Mouse (Mus musculus) spleen, postnatal 36 days (tissue): Measurements from ENCODE around the gene Ppp1ca.

Experiments
- DNase-seq, 2 experiments: peaks; one replicate each; pipeline ENCODE4 v3.0.0; 2022; ENCODE audit warnings: low spot score in 2 of 2, mixed read lengths in 1 of 2

The Ppp1ca gene

GRCm38 (mm10) chr19:4184976-4185975 lies 6.6 kb upstream of the Ppp1ca start:
- peak; percentile 85 for DNase-seq

- no peak for DNase-seq
These were observed 4.6 kb upstream of the Ppp1ca start for GRCm38 (mm10) chr19:4187303-4187702.

- DNase-seq: no peak
These were observed 2.7 kb upstream of the Ppp1ca start for GRCm38 (mm10) chr19:4189051-4189620.

- peak; percentile 93 to 95 for DNase-seq
These were observed 982 bp upstream of the Ppp1ca start, which contains the start of gene Tbc1d10c for GRCm38 (mm10) chr19:4190831-4191334. Gene Tbc1d10c (minus strand): TSS chr19:4191284.

- no peak for DNase-seq
These were observed 553 bp downstream of the Ppp1ca start for GRCm38 (mm10) chr19:4192251-4192985.

- DNase-seq: no peak
These were observed 1.3 kb downstream of the Ppp1ca start for GRCm38 (mm10) chr19:4193129-4193528.

GRCm38 (mm10) chr19:4194021-4194724 lies 2.3 kb downstream of the Ppp1ca start:
- DNase-seq: no peak

- no peak for DNase-seq
These were observed 3.1 kb downstream of the Ppp1ca start for GRCm38 (mm10) chr19:4194776-4195650.

- no peak for DNase-seq
These were observed 4.2 kb downstream of the Ppp1ca start for GRCm38 (mm10) chr19:4196048-4196447.

- DNase-seq: no peak
These were observed 4.7 kb downstream of the Ppp1ca start for GRCm38 (mm10) chr19:4196548-4196947.

GRCm38 (mm10) chr19:4197180-4197579 lies 5.3 kb downstream of the Ppp1ca start:
- DNase-seq: no peak

- DNase-seq: peak; percentile 97 to 99
These were observed 9.5 kb downstream of the Ppp1ca start, which contains the start of gene Rad9a for GRCm38 (mm10) chr19:4201291-4201909. Gene Rad9a (minus strand): TSS chr19:4201662.

- DNase-seq: no peak
These were observed 10.3 kb downstream of the Ppp1ca start for GRCm38 (mm10) chr19:4202149-4202548.

- peak; percentile 65 to 72 for DNase-seq
These were observed 11.3 kb downstream of the Ppp1ca start for GRCm38 (mm10) chr19:4203148-4203547.

- DNase-seq: peak; percentile 74 to 79
These were observed 11.9 kb downstream of the Ppp1ca start for GRCm38 (mm10) chr19:4203604-4204326.

GRCm38 (mm10) chr19:4204889-4205288 lies 13.0 kb downstream of the Ppp1ca start:
- DNase-seq: no peak

GRCm38 (mm10) chr19:4206971-4207370 lies 15.1 kb downstream of the Ppp1ca start:
- peak; percentile 63 to 69 for DNase-seq

GRCm38 (mm10) chr19:4208563-4208962 lies 16.7 kb downstream of the Ppp1ca start:
- DNase-seq: no peak
